ENCODE assay signal across 10 mouse cellular contexts in genomic region chr6:31390243-31390981, GRCm38 (mm10). TPM values are rescaled to one million over a fixed set of nuclear protein-coding genes. Genes with fewer than 3 reads are reported as not detected.
DNase-seq lines count a peak whose midpoint lies in the region; ATAC-seq lines count a peak whose summit lies in the region.
"Had no signal": no experiment of that assay in that cellular context is flagged by ENCODE, and none has a peak within 500 bp of the region (broad histone marks: within the 10 kb centered on the region; RNA-seq: fewer than 3 reads in every experiment).

No protein-coding gene starts in this region.

- H3K27ac ChIP-seq in forebrain, embryonic 15.5 days (replicated peaks), result no peak overlapping the region
- no peak overlapping the region for H3K27ac ChIP-seq in hindbrain, embryonic 13.5 days
- H3K27ac ChIP-seq: embryonic facial prominence, embryonic 13.5 days; midbrain, embryonic 12.5 days had no signal

- H3K4me1 ChIP-seq in forebrain, embryonic 15.5 days, result 0 out of 2 replicates have a peak, but pooled peaks cover 5% of the 10 kb centered on the region
- no peaks in the 10 kb centered on the region for H3K4me1 ChIP-seq in hindbrain, embryonic 13.5 days (replicated peaks)
- H3K4me1 ChIP-seq: embryonic facial prominence, embryonic 13.5 days; midbrain, embryonic 12.5 days had no signal

- no peak overlapping the region for H3K4me2 ChIP-seq in forebrain, embryonic 15.5 days (replicated peaks)
- no peak overlapping the region for H3K4me2 ChIP-seq in hindbrain, embryonic 13.5 days
- H3K4me2 ChIP-seq: embryonic facial prominence, embryonic 13.5 days; midbrain, embryonic 12.5 days had no signal

- H3K9me3 ChIP-seq in forebrain, embryonic 15.5 days, result no peaks in the 10 kb centered on the region
- no peaks in the 10 kb centered on the region for H3K9me3 ChIP-seq in hindbrain, embryonic 13.5 days
- H3K9me3 ChIP-seq: embryonic facial prominence, embryonic 13.5 days; midbrain, embryonic 12.5 days had no signal

- 81% methylated on average over 8 of the region's 8 CpGs for WGBS in forebrain, embryonic 15.5 days
- WGBS in hindbrain, embryonic 13.5 days, result 74% methylated on average over 8 of the region's 8 CpGs

- intact Hi-C loops in heart, postnatal 36 days (cut with DNase I), result loop anchor here (5.0 kb wide), 2 partner anchors 198 to 318 kb away; no protein-coding TSS in a partner anchor

- no peaks in the 10 kb centered on the region for H3K27me3 ChIP-seq in forebrain, embryonic 15.5 days
- no peaks in the 10 kb centered on the region for H3K27me3 ChIP-seq in hindbrain, embryonic 13.5 days
- H3K27me3 ChIP-seq: embryonic facial prominence, embryonic 13.5 days; midbrain, embryonic 12.5 days had no signal

- no peak overlapping the region for H3K9ac ChIP-seq in forebrain, embryonic 15.5 days (replicated peaks)
- H3K9ac ChIP-seq in hindbrain, embryonic 13.5 days, result no peak overlapping the region
- H3K9ac ChIP-seq: embryonic facial prominence, embryonic 13.5 days; midbrain, embryonic 12.5 days had no signal

- no peak for ATAC-seq in forebrain, embryonic 15.5 days (replicated peaks)
- ATAC-seq in hindbrain, embryonic 13.5 days (ENCODE audit: low FRiP score), result no peak

- no peaks in the 10 kb centered on the region for H3K36me3 ChIP-seq in forebrain, embryonic 15.5 days
- no peaks in the 10 kb centered on the region for H3K36me3 ChIP-seq in hindbrain, embryonic 13.5 days
- H3K36me3 ChIP-seq: embryonic facial prominence, embryonic 13.5 days; midbrain, embryonic 12.5 days had no signal

- DNase-seq in right cerebral cortex, postnatal 14 days, result peak; percentile 17
- DNase-seq in right cerebral cortex, postnatal 10 days (ENCODE audit: low spot score in 2 of 2), result no peak
- peak; percentile 34 for DNase-seq in adrenal gland, postnatal 25 days
- peak; percentile 41 to 51 for DNase-seq in heart, postnatal 36 days
- peak; percentile 79 for DNase-seq in lung, postnatal 36 days
- no peak for DNase-seq in frontal cortex, postnatal 25 days (ENCODE audit: low spot score in 2 of 2)

- H3K4me3 ChIP-seq in forebrain, embryonic 15.5 days, result no peak overlapping the region
- no peak overlapping the region for H3K4me3 ChIP-seq in hindbrain, embryonic 13.5 days
- H3K4me3 ChIP-seq: embryonic facial prominence, embryonic 13.5 days; midbrain, embryonic 12.5 days had no signal

RNA-seq across cellular contexts. Expression of gene Mkln1, which starts 8.1 kb away (rescaled TPM):
- 182 and 190 TPM in 2 replicates for total RNA-seq in adrenal gland, postnatal 25 days (2021)
- 100 to 1,000 TPM; 160 to 171 TPM for total RNA-seq in heart, postnatal 36 days (2021)
- polyA plus RNA-seq in forebrain, embryonic 15.5 days (2015; fragmentation: Nextera tagmentation; extraction: Ambion mirVana), result 152 and 153 TPM in 2 replicates
- 145 and 156 TPM in 2 replicates for polyA plus RNA-seq in hindbrain, embryonic 13.5 days (2015; fragmentation: Nextera tagmentation; extraction: Ambion mirVana)

Comparison
In these comparisons a context has a peak if more than half of its experiments do, and no peak if none do; other contexts are left out.
1. DNase-seq: peak in right cerebral cortex, postnatal 14 days (single experiment), adrenal gland, postnatal 25 days (single experiment), heart, postnatal 36 days (2 of 2) and lung, postnatal 36 days (single experiment); none in right cerebral cortex, postnatal 10 days (0 of 2) and frontal cortex, postnatal 25 days (0 of 2).